Mouse (Mus musculus): ENCODE measurements at regions not wholly inside any gene's neighbourhood (a gene's known extent, or its start where the extent isn't known, plus 50 kb on each side); places are given as distances from the start of the nearest gene placed in this dataset.

DNA sequence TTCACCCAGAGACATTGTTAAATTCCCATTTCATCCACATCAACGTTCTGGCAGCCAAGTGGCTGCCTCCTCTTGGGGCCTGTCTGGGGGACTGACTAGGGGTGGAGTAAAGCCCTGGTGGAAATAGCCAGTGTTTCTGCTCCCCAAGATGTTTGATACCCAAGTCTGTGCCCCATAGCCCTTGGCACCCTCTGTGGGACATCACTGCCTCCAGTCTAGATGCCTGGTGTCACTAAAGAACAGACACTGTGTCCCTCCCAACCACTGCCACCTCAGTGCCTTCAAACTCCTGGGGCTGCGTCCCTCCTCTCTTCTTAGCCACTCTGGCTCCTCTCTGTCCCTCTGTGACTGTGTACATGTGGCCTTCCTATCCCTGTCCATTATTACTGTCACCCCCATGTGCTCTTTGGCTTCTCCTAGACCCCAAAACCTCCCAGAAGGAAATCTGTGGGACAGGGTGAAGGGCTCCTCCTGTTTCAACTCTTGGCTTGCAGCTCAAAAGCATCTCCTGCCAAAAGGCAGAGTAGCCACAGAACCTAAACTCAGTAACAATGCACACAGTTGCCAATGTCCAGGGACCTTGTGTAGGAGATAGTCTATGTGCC, 224.8 kb upstream of the Irx4 start:
- DNase-seq (ENCODE audit: low spot score): no peak

DNA sequence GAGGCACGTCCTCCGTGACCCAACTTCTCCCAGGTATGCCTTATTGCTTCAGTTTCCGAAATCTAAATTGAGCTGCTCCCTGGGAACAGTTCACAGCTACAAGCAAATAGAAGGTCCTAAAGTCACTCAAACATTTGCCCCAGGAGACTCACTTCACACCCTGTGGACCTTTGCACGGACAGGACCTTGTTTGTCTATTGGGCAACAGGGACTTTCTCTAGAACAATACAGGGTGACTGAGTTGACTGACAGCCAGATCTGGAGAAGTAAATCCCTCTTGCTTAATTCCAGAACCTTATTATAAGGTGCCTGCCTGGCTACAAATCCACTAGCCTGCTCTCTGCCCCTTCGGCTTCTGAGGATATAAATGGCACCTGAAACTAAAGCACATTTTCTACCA, 220.5 kb upstream of the Irx4 start:
- DNase-seq (ENCODE audit: low spot score): no peak

DNA sequence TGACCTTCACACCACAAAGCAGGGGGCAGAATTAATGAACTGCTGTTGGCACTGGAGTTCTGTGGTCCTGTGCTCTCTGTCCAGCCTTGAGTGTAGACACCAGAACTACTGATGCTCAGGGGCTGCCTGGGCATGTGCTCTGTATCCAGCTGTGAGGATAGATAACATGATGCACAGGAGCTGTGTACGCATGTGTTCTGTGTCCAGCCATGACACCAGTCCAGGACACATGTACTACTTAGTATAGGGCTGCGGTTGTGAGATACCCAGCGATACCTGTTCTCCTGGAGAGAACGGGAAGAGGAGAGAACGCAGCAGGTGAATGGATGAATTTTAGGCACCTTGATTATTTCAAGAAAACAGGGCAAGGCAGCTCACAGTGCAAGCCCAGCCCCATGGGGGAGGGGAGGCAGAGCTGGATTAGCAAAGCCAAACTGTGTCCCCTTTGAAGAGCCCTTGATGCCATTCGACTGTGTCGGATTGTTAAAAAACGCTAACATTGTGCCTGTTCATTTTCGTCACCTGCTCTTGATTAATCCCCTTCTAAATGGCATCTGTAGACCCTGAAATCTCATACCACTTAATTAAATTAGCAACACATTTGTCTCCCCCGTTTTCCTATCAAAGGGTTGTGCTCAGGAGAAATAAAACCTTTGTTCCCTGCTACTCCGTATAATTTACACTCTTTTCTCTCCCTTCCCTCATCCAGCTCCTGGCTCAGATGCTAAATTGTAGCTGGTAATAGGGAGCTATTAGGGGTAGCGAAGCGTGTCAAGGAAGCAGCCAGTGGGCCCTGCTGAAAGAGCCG, 218.8 kb upstream of the Irx4 start:
- no peak for DNase-seq (ENCODE audit: low spot score)

DNA sequence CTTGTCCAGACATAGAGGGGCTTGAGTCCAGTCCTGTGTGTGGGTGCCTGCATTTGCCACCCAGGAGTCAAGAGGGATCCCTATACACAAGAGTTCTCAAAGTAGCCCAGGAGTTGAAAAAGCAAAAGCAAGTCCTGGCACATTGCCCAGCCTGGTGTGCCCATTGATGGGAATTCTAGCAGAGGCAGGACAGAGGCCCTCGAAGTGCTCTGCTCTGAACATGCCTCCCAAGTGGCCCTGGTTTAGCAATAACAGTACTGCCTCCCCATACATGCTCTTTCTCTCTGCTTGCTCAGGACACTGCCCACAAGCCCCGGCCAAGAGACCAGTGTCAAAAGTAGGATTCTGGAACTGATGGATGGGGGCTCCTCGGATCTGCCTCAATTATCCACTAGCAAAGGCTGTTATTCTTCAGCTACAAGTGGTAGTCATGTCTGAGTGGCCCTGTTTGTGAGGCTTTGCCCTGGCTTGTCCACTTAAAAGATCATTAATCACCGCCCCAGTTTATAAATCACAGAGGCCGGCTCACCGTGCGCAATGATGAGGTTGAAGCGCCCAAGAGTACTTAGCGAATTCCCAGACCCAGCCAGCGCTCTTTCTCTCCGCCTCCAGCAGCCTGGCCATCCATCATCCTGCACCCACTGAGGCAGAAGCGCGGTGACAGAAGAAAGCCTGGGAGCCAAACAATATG, 190.3 kb upstream of the Irx4 start:
- DNase-seq (ENCODE audit: low spot score): no peak

DNA sequence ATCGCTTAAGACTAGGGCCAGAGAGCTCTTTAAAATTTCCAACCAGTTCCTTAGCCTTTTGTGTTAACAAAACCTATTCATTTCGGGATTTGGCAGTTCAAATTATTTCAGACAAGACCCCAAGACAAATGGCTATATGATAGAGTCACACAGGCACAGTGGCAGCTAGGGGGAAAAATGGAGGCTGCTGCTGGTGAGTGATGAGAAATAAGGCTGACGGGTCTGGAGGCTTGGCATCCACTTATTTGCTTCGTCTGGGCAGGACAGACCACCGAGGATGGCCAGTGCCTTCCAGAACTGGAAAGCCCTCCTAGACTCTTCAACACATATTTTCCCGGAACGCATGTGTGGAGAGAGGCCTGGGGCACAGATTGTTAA, 189.8 kb upstream of the Irx4 start:
- no peak for DNase-seq (ENCODE audit: low spot score)

DNA sequence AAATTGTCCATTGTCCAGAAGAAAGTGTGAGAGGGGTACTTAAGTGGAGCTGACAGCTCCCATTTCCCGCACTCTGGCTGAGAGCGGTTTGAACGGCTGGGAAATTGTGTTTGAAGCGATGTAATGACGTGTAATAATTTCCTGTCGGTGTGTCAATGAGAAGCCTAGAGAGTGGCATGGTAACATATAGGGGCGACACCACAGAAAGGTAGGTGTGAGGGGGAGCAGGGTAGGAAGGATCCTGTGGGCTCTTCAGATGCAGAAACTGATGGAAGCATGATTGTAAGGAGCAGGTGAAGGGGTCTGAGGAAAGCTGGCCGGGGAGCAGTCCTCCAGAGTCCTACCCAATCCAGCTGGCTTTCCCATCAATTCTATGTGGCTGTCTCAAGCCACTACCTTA, 189.2 kb upstream of the Irx4 start:
- DNase-seq (ENCODE audit: low spot score): no peak

DNA sequence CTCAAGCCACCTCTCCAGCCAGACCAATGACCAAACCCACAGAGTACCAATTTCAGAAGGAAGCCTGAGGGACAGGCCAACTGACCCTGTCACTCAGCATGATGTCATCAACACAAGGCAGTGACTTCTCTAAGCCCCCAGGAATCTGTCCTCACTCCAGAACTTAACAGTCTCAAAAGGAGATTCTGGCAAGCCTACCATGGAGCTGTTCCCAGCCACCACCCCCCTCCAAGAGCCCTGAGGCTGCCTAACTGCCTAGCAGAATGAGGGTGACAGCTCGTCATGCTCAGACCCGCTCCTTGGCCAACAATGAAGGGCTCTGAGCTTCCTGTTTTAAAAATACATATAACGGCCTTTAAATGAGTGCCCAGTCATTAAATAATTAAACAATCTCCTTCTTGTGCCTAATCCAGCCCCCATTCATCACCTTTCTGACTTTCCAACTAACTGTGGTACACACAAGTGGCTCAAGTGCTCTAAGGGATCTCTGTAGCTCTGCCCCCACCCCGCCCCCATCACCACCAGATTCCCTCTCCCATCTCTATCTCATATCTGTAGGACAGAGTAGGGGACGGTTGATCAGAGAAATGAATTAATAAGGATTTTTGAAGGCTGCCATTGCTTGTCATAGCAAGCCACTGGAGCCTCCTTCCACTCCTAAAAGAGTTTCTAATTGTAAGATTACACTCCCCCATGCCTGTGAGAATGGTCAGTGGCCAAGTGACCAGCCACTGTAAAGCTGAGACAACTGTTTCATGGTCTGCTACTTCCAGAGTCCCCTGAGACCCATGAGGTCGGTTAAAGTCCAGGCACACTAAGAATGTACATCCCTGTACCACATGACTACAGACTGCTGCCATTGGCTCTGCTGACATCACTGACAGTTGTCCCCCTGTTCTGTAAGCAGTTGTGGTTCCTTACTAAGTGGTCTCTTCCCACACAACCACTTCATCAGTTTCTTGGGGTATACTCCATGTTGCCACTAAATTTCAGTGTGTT, 188.1 kb upstream of the Irx4 start:
- DNase-seq (ENCODE audit: low spot score): no peak

DNA sequence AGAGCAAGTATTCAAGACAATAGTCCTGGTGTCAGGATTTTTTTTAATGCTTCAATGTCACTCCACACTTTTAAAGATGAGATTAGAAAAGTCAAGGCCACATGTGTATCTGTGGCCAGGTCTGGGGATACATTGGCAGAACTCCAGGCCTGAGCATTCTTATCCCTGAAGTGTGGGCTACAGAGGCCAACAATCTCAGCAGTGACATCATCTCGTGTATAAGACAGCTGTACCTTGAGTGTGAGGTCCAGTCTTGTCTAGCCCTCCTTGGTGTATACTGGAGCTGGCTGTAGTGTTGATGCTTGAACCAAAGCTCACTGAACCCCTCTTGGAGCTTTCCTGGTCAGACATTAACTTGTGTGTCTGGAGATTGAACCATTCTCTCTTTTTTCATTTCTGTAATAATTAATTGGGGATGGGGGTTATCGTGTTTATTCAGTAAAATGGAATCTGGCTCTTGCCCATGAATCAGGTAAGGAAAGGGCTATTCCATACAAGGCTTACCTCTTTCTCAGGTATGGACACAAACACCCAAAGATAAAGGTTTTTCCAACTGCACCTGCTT, 182.3 kb upstream of the Irx4 start:
- no peak for DNase-seq (ENCODE audit: low spot score)

DNA sequence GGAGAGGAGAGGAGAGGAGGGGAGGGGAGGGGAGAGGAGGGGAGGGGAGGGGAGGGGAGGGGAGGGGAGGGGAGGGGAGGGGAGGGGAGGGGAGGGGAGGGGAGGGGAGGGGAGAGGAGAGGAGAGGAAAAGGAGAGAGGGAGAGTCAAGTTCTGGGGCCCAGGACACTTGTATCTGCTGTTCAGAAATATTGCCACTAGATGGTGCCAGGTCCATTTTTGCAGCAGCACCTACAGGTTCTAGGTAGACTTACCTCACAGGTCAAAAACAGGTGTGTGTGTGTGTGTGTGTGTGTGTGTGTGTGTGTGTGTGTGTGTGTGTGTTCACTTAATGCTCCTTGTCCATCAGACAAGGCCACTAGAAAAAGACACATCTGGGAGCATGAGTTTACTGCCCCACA, 172.5 kb upstream of the Irx4 start:
- peak; percentile 13 for DNase-seq (ENCODE audit: low spot score)

DNA sequence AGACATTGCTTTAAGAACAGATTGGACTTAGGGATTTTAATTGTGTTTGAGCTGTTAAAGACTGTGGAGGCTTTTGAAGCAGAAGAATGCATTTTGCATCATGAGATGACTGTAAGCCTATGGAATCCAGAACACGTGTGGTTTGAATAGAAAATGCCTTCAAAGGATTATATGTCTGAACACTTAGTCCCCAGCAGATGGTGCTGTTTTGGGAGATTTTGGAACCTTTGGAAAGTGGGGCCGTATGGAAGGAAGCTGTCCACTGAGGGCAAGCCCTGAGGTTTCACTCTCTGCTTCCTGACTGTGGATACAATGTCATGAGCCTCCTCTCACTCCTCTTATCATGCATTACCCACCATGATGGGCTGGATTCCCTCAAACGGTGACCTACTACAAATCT, 168.4 kb upstream of the Irx4 start:
- no peak for DNase-seq (ENCODE audit: low spot score)

DNA sequence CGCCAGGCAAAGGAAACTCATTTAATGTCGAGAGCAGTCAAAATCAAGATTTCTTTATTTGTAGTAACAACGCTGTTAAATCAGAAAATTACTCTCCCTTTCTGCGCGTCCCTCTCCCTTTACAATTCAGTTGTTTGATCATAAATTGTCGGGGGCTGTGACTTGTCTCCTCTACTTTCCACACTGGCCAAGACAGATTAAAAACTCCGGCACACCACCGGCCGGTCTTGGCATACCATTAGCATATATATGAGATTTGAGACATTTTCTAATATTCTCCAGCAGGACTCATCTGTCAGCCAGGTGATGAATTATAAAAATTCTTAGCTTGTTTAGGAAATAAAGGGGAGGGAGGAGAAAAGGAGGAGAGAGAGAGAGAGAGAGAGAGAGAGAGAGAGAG, 162.8 kb upstream of the Irx4 start:
- DNase-seq (ENCODE audit: low spot score): no peak

DNA sequence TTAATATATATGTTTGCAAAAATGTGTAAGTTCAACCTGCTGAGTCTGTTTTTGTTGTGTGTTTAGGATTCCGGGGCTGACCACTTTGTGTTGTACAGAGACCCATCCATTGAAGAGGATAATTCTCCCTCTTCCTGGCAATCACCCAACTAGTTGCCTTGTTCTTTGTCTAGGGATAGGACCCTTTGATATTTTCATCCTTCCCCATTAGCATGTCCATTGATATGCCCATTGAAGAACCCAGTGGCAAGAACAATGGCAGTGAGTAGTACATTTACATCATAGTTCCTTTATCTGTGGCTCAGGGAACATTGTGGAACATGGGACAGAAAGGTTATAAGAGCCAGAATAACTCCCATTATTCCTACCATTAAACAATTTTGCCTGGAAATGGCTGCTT, 160.9 kb upstream of the Irx4 start:
- DNase-seq (ENCODE audit: low spot score): no peak

DNA sequence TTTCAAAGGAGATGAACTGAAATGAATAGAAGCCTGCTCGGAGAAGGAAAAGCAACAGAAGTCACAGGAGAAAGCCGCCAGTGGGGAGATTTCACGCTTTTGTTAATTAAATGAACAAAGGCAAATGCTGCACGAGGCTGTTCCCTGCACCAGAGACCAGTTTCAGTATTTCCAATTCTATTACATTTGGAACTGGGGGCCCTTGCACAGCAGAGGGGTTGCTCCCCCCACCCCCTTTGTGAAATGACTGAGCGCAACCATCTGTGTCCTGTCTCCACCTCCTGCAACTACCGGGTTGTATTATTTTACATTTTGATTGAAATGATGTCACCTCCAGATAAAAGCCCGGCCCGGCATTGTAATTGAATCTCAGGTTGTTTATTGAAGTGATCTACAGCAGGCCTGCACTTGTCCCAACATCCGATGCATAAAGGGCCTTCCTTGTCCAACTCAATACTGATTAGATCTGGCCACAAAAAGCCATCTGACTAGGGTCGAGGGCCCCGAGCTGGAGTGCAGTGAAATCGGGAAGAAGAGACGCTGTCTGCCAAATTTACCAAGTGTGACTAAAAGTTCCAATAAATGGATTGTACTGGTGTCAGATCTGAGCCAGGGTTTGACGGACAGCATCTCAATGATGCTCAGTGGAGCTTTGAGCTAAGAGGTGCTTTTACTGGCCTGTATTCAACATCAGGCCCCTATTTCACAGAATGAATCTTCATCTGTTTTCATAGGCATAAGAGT, 152.9 kb upstream of the Irx4 start:
- peak; percentile 26 for DNase-seq (ENCODE audit: low spot score)

DNA sequence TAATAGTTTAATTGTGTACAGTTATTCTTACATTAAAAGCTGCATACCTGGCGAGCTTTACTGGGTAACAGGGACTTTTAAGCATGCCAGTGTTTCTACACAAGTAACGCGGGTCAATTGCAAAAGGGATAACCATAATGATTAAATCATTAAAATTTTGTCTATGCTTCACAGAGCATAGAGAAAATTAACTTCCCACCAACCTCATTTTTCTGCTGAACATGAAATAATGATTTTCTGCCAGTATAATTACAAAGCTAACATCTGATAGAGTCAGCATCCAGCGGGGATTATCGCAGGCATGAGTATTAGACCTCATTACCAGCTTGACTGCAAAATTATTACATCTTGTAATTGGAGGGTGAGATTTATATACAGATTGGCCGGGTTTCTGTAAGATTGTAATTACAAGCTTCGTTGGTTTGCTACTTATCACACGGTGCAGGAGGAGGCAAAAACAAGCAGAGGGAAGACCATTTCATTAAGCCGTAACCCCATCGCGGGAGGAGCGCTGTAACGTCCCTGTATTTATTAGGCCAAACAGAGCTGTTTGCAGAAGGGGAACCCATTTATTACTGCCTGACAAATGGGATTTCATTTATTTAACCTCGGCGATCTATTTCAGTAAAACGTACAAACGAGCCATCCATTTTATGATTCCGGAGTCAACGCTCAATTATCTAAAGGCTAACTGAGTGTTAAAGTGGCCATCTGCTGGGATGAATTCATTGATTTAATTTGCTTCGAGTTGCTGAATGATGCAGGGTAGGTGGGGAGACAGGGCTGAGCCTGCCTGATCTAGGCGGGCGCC, 143.3 kb upstream of the Irx4 start:
- no peak for DNase-seq (ENCODE audit: low spot score)

DNA sequence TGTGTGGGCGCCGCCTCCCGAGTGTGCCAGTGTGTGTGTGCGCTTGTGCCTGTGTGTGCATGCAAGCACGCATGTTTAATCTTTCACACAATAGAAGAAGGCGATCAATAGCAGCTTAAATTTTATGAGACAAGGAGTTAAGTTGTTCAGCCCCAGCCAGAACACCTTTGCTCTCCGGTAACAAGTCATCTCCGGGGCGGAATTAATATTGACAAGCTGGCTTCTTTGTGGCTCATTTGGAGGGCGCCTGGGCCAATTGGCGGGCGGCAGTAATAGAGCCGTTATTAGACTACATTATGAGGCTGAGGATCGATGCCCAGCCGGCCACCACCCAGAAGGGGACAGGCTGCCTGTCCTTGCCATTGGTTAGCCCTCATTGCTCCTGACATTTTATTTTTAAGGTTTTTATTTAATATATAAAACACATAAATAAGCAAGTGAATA, 142.6 kb upstream of the Irx4 start:
- DNase-seq (ENCODE audit: low spot score): no peak

DNA sequence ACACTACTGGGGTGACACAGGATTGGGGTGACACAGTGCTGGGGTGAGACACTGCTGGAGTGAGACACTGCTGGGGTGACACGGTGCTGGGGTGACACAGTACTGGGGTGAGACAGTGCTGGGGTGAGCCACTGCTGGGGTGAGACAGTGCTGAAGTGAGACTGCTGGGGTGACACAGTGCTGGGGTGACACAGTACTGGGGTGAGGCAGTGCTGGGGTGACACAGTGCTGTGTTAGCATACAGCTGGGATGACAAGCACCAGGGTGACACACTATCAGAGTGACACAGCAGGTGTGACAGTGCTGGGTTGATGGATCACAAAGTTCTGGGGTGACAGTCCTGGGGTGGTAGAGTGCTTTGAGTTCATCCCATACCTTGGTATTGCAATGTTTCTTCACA, 137.3 kb upstream of the Irx4 start:
- no peak for DNase-seq (ENCODE audit: low spot score)

DNA sequence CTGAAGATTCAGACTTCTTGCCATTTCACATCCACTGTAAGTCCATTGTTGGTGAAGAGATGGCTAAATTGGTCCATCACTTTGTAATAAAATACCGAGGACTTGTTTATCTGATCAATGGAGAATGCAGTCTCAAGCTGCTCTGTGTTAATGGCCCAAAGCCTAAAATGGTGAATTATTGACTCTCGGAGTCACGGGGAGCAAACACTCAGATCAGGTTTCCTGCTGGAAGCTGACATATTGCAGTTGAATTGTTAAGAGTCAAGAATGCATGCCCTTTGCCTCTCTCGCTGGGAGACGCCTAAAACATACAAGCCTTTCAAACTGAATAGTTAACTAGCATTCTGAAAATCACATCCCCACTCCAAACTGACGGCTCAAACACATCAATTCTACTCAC, 129.0 kb upstream of the Irx4 start:
- DNase-seq (ENCODE audit: low spot score): peak; percentile 16

DNA sequence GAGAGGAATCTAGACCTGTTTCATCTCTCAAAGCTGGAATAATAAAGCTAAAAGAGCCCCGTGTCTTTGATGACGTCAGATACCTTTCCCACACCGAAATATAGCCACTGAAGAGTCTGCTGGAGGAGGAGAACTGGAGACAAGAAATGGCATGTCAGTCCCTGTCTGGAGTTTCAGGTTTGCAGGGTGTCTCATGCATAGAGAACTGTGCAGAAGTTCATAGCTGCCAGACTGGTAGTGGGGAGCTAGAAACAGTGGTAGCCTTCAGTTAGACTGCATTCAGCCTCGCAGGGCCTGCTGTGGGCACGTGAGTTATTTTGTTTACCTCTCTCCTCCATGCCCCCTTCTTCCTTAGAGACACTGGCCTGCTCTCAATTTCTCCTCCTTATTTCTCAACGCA, 127.5 kb upstream of the Irx4 start:
- DNase-seq (ENCODE audit: low spot score): peak; percentile 58

DNA sequence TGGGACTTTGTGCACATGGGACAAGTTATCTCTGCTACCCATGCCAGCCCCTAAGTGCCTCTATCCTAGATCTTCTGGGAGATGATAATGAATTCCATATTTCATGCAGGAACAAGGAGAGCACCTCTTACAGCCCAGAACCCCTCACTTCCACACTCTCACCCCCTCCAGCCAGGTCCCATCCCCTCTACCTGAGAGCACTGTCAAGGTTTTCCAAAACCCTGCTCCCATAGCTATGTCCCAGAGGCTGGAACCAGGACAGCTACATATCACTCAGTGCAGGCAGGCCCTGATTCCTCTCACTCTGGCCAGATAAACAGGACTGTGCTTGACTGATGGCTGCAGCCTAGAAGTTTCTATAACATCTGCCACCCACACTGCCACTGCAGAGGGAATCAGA, 125.3 kb upstream of the Irx4 start:
- no peak for DNase-seq (ENCODE audit: low spot score)

DNA sequence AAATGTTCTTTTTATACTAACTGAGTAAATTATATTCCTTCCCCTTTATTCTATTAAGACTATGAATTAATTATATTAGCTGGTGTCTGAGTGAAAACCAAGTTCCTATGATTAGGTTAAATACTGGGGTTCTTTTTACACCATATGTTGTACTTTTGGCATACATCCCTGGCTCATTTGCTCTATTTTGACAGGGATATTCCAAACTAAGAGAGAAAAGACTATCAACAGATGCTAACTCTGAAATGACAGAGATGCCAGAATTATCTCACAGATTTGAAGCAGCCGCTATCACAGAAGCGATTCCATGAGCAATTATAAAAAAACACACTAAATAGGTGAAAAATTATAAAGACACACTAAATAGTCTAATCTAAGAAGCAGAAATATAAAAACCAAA, 119.0 kb upstream of the Irx4 start:
- no peak for DNase-seq (ENCODE audit: low spot score)

Data from urinary bladder, postnatal 14 days (tissue).